Mouse (Mus musculus): ENCODE measurements around the gene Scmh1. TPM values are rescaled to one million over a fixed set of nuclear protein-coding genes. Genes with fewer than 3 reads are reported as not detected.

Scmh1 gene
- polyA plus RNA-seq, 1 experiment from 2014 or later, result 34.7 TPM

GRCm38 (mm10) chr4:120517335-120517734, 112.3 kb downstream of the Scmh1 start:
- H3K4me3 ChIP-seq, result no peak overlapping the region
- H3K27ac ChIP-seq (replicated peaks), result no peak overlapping the region
- H3K36me3 ChIP-seq (replicated peaks), result peaks cover 70% of the 10 kb centered on the region
- no peak for DNase-seq (ENCODE audit: low spot score)
- no peaks in the 10 kb centered on the region for H3K4me1 ChIP-seq
- no peaks in the 10 kb centered on the region for H3K27me3 ChIP-seq (replicated peaks; ENCODE audit: low read depth, poor library complexity, severe bottlenecking)
- 87% methylated on average over 4 of the region's 4 CpGs for WGBS
- H3K9me3 ChIP-seq, result no peaks in the 10 kb centered on the region

DNA sequence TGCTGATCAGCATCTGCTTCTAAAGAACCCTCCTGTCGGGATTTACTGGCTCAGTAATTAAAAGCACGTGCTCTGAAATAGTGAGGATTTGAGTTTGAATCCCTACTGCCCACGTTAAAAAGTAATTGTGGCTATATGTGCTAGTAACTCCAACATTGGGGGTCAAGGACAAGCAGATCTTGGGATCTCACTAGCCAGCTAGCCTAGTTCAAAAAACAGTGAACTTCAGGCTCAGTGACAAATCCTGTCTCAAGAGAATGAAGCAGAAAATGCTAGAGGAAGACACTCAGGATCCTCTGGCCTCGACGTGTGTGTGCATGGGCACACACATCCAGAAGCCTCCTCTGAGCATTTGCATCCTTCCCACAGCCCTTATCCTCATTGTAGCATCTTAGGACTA, 116.7 kb downstream of the Scmh1 start:
- Histone ChIP-seq H3K36me3 (replicated peaks) (peaks cover 96% of the 10 kb centered on the region), H3K4me1 (no peaks in the 10 kb centered on the region)

DNA sequence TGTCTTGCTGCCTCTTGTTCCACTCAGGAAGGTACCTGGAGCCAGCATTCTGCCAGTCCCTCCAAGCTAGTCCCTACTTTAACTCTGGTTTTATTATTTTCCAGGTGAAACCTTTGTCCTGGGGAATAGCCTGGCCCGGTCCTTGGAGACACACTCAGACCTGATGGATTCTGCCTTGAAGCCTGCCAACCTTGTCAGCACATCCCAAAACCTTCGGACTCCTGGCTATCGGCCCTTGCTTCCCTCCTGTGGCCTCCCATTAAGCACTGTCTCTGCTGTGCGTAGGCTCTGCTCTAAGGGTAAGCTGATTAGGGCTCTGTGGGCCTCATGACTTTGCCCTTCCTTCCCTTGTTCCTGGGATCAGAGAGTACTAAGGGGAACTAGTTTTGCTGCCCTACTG, 117.3 kb downstream of the Scmh1 start:
- Histone ChIP-seq H3K4me1 (no peaks in the 10 kb centered on the region), H3K36me3 (replicated peaks) (peaks cover 92% of the 10 kb centered on the region), H3K27ac (replicated peaks) (no peak overlapping the region), H3K9me3 (no peaks in the 10 kb centered on the region), H3K27me3 (replicated peaks; ENCODE audit: low read depth, poor library complexity, severe bottlenecking) (no peaks in the 10 kb centered on the region), H3K4me3 (no peak overlapping the region)
- WGBS, result 88% methylated on average over 4 of the region's 4 CpGs
- no peak for DNase-seq (ENCODE audit: low spot score)

More for the DNA sequence above, 116.7 kb downstream of the Scmh1 start:
- WGBS, result 70% methylated on average over 5 of the region's 5 CpGs
- Histone ChIP-seq H3K27ac (replicated peaks) (no peak overlapping the region), H3K9me3 (no peaks in the 10 kb centered on the region), H3K4me3 (no peak overlapping the region), H3K27me3 (replicated peaks; ENCODE audit: low read depth, poor library complexity, severe bottlenecking) (no peaks in the 10 kb centered on the region)
- no peak for DNase-seq (ENCODE audit: low spot score)

DNA sequence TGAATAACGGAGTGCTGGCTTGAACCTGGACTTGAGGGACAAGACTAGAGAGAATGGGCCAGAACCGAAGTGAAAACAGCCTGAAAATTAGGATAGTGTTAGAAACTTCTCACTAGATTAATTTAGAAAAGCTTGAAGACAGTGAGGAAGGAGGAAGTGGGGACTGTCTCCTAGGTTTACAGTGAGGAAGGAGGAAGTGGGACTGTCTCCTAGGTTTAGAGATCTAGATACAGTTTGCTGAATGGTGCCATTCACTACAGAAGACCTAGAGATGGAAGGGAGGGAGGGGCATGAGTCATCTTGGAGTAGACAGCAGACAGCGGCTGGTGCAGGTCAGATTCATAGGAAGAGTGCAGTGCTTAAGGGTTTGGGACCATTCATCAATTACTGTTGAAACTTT, 118.0 kb downstream of the Scmh1 start:
- 91% methylated on average over 3 of the region's 3 CpGs for WGBS

DNA sequence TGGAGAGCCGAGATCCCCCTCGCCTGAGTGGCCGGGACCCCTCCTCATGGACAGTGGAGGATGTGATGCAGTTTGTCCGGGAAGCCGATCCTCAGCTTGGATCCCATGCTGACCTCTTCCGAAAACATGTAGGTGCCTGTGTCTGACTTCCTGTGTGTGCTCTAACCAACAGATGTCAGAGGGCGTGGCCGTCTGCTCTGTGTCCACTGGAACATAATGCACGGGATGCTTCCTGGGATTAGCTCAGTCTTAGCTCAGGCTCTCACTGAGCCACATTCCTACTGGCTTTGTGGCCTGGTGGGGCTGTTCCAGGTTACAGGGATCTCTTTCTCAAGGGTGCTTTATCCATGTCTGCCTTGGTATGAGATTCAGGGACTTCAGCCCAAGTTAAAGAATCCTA, 123.1 kb downstream of the Scmh1 start:
- no peaks in the 10 kb centered on the region for H3K9me3 ChIP-seq
- H3K27me3 ChIP-seq (replicated peaks; ENCODE audit: low read depth, poor library complexity, severe bottlenecking), result no peaks in the 10 kb centered on the region
- H3K27ac ChIP-seq (replicated peaks), result no peak overlapping the region
- peaks cover 90% of the 10 kb centered on the region for H3K36me3 ChIP-seq (replicated peaks)
- H3K4me1 ChIP-seq, result no peaks in the 10 kb centered on the region
- no peak overlapping the region for H3K4me3 ChIP-seq
- DNase-seq (ENCODE audit: low spot score), result no peak
- 84% methylated on average over 9 of the region's 9 CpGs for WGBS

More for the DNA sequence above, 118.0 kb downstream of the Scmh1 start:
- DNase-seq (ENCODE audit: low spot score), result no peak
- Histone ChIP-seq H3K27me3 (replicated peaks; ENCODE audit: low read depth, poor library complexity, severe bottlenecking) (no peaks in the 10 kb centered on the region), H3K27ac (replicated peaks) (no peak overlapping the region), H3K4me3 (no peak overlapping the region), H3K36me3 (replicated peaks) (peaks cover 91% of the 10 kb centered on the region), H3K9me3 (no peaks in the 10 kb centered on the region), H3K4me1 (no peaks in the 10 kb centered on the region)

DNA sequence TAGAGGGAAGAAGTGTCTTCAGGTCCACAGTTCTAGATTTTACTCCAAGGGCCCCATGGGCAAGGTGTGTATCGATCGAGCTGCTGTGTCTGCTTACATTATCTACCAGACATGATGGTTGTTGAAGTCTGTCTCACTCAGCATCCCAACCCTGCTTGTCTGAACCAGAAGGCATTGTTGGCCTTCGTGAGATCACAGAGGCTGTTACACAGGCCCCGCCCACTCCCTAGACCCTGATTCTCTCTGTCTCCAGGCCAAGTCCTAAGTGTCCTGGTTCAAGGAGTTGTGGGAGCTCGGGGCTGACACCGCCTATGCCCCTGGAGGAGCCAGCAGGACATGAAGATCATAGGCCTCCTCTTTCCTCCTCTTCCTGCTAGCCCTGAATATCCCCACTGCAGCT, 126.9 kb downstream of the Scmh1 start, which contains the start of gene Slfnl1:
Gene Slfnl1 (plus strand): TSS at position 246 of the 400 bp plus-strand sequence.
- Histone ChIP-seq H3K27ac (replicated peaks) (no peak within 1 kb of the TSS), H3K36me3 (replicated peaks) (peaks cover 66% of the 10 kb centered on the region), H3K27me3 (replicated peaks; ENCODE audit: low read depth, poor library complexity, severe bottlenecking) (no peaks in the 10 kb centered on the region), H3K4me1 (no peaks in the 10 kb centered on the region), H3K9me3 (no peaks in the 10 kb centered on the region), H3K4me3 (no peak within 1 kb of the TSS)
- DNase-seq (ENCODE audit: low spot score), result no peak
- 84% methylated on average over 6 of the region's 6 CpGs for WGBS

DNA sequence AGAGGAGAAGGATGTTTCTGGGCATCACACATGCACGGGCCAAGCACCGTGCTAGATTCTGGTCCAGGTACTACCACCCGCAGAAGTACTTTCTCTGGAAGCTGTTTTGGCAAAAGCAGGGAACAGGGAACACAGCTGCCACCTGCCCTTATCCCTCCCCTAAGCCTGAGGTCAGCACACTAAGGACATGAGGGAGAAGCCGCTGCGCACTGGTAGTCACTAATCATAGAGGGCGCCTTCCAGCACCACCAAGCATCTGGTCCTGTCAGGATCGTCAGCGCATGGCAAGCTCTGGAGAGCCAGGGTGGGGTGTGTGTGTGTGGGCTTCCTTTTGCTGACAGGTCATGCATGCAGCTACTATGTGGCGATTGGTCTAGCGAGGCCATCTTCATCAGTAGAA, 133.6 kb downstream of the Scmh1 start:
- no peaks in the 10 kb centered on the region for H3K9me3 ChIP-seq
- WGBS, result 93% methylated on average over 10 of the region's 10 CpGs
- H3K27me3 ChIP-seq (replicated peaks; ENCODE audit: low read depth, poor library complexity, severe bottlenecking), result no peaks in the 10 kb centered on the region
- no peak overlapping the region for H3K4me3 ChIP-seq
- H3K27ac ChIP-seq (replicated peaks), result no peak overlapping the region
- no peak for DNase-seq (ENCODE audit: low spot score)
- H3K4me1 ChIP-seq, result no peaks in the 10 kb centered on the region
- peaks cover 69% of the 10 kb centered on the region for H3K36me3 ChIP-seq (replicated peaks)

DNA sequence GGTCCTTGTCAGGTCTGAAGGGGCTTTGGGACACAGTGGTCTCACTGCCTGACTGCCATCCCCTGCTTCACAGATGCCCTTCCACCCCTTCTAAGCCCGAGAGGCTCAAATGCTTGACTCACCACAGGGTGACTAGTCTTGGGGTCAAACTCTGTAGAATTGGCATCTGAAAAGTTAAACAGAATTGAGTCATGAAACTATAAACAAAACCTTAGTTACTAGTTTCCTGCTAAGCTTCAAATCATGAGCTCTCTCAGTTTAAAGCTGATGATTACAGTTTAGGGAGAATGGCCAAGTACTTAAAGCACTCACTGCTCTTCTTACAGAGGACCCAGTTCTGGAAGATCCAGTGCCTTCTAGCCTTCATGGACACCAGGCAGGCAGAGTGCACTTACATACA, 139.8 kb downstream of the Scmh1 start:
- H3K36me3 ChIP-seq (replicated peaks), result peaks cover 99% of the 10 kb centered on the region
- H3K4me1 ChIP-seq, result no peaks in the 10 kb centered on the region
- WGBS, result 83% methylated on average over 1 of the region's 1 CpGs
- no peak overlapping the region for H3K27ac ChIP-seq (replicated peaks)
- no peak overlapping the region for H3K4me3 ChIP-seq
- no peaks in the 10 kb centered on the region for H3K9me3 ChIP-seq
- no peak for DNase-seq (ENCODE audit: low spot score)
- no peaks in the 10 kb centered on the region for H3K27me3 ChIP-seq (replicated peaks; ENCODE audit: low read depth, poor library complexity, severe bottlenecking)

- no peak for DNase-seq (ENCODE audit: low spot score)
- peaks cover 98% of the 10 kb centered on the region for H3K36me3 ChIP-seq (replicated peaks)
- no peak overlapping the region for H3K4me3 ChIP-seq
- WGBS, result 90% methylated on average over 6 of the region's 6 CpGs
- H3K27ac ChIP-seq (replicated peaks), result no peak overlapping the region
- H3K4me1 ChIP-seq, result no peaks in the 10 kb centered on the region
- no peaks in the 10 kb centered on the region for H3K9me3 ChIP-seq
- H3K27me3 ChIP-seq (replicated peaks; ENCODE audit: low read depth, poor library complexity, severe bottlenecking), result no peaks in the 10 kb centered on the region
Measured at GRCm38 (mm10) chr4:120556592-120556991, 151.5 kb downstream of the Scmh1 start.

GRCm38 (mm10) chr4:120565726-120566125, 160.6 kb downstream of the Scmh1 start:
- WGBS, result 88% methylated on average over 2 of the region's 2 CpGs

GRCm38 (mm10) chr4:120568005-120568404, 162.9 kb downstream of the Scmh1 start:
- peak overlapping the region; percentile 90 for H3K4me3 ChIP-seq

More at GRCm38 (mm10) chr4:120565726-120566125, 160.6 kb downstream of the Scmh1 start:
- Histone ChIP-seq H3K4me3 (no peak overlapping the region), H3K36me3 (replicated peaks) (peaks cover 64% of the 10 kb centered on the region), H3K27ac (replicated peaks) (no peak overlapping the region), H3K9me3 (no peaks in the 10 kb centered on the region), H3K4me1 (peaks cover 24% of the 10 kb centered on the region), H3K27me3 (replicated peaks; ENCODE audit: low read depth, poor library complexity, severe bottlenecking) (no peaks in the 10 kb centered on the region)
- DNase-seq (ENCODE audit: low spot score), result no peak

DNA sequence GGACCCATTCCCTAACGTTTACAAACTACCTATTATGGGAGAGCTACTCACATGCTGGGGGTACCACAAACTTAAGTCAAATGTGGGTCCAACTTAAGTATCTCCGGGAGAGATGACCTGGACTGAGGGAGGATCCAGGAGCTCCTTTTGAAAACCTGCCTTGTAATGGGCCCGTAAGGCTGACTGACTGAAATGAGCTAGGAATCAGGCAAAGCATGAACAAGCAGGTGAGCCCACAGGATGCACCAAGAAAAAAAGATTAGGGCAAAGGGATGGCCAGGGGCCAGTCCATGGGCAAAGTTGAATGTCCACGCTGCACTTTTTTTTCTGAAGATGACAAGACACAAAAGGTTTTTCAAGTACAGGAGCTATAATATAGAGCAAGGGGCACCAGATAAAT, 163.9 kb downstream of the Scmh1 start:
- H3K9me3 ChIP-seq, result no peaks in the 10 kb centered on the region
- 14% methylated on average over 4 of the region's 4 CpGs for WGBS
- H3K27ac ChIP-seq (replicated peaks), result peak overlapping the region; percentile 98
- H3K4me3 ChIP-seq, result peak overlapping the region; percentile 90
- H3K27me3 ChIP-seq (replicated peaks; ENCODE audit: low read depth, poor library complexity, severe bottlenecking), result no peaks in the 10 kb centered on the region
- H3K4me1 ChIP-seq, result peaks cover 31% of the 10 kb centered on the region
- peaks cover 31% of the 10 kb centered on the region for H3K36me3 ChIP-seq (replicated peaks)
- no peak for DNase-seq (ENCODE audit: low spot score)

More at GRCm38 (mm10) chr4:120568005-120568404, 162.9 kb downstream of the Scmh1 start:
- Histone ChIP-seq H3K36me3 (replicated peaks) (peaks cover 41% of the 10 kb centered on the region), H3K9me3 (no peaks in the 10 kb centered on the region), H3K4me1 (peaks cover 31% of the 10 kb centered on the region), H3K27me3 (replicated peaks; ENCODE audit: low read depth, poor library complexity, severe bottlenecking) (no peaks in the 10 kb centered on the region), H3K27ac (replicated peaks) (no peak overlapping the region)
- WGBS, result 71% methylated on average over 5 of the region's 5 CpGs
- DNase-seq (ENCODE audit: low spot score), result no peak

DNA sequence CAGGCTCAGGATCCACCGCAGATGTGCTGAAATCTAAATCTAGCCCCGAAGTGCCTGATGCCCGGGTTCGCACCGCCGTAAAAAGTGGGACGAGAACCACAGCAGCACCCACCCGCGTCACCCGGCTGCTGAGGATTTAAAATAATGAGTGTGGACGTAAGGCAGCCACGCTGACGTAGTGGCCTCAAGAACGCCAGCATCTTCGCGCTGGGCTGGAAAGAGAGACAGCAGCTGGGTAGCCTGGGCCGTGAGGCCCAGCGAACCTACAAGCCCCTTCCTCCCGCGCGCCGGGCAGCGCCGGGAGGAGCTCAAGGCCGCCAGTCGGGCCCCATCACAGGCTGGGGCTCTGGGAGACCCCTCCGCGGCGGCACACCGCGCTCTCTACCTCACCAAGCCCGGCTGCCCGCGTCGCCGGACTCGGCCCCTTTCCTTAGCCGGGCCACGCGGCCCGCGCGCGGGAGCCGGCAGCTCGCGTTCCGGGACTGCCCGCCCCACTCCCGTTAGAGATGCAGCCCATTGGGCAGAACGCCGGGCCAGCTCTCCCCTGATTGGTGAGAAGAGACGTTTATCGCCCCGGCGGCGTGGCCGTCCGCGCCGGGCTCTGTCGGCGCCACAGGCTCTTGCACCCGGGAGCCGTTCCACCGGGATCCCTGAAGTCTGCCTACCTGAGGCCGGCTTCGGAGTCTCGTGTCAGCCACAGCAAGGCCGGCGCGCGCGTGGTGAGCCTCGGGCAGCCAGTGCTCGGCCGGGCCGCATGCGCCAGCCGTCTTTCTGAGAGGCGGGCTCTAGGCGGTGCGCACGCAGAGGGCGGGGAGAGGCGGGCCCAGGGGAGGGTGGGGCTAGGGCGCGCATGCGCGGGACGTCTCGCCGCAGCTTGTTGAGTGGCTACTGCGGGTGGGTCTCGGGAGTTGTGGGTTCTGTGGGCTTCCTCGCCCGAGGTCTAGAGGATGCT, 164.7 kb downstream of the Scmh1 start, which contains the start of gene Ctps:
Gene Ctps (minus strand): TSS at position 791 of the 952 bp plus-strand sequence.
- Histone ChIP-seq H3K9me3 (no peaks in the 10 kb centered on the region), H3K27ac (replicated peaks) (peak within 1 kb of the TSS; percentile 98), H3K27me3 (replicated peaks; ENCODE audit: low read depth, poor library complexity, severe bottlenecking) (no peaks in the 10 kb centered on the region), H3K4me1 (peaks cover 31% of the 10 kb centered on the region), H3K36me3 (replicated peaks) (peaks cover 23% of the 10 kb centered on the region), H3K4me3 (peak within 1 kb of the TSS; percentile 90)
- WGBS, result under 1% methylated on average over 97 of the region's 97 CpGs
- peak; percentile 99 for DNase-seq (ENCODE audit: low spot score)

Measured in embryonic facial prominence, embryonic 10.5 days (tissue).